Mouse (Mus musculus) stomach, postnatal 0 days (tissue): Measurements from ENCODE around the gene Abhd18. TPM values are rescaled to one million over a fixed set of nuclear protein-coding genes. Genes with fewer than 3 reads are reported as not detected.
"Not testable (repeated sequence)": the region's sequence is repeated elsewhere in the genome, so short reads cannot be mapped to it uniquely, and the experiment has no call there.

Experiments
- ATAC-seq: fragments of 200-750 bp; cut with Nextera tagmentation; 2 replicates; pipeline ENCODE4 v1.8.0; 2017; ENCODE audit not compliant: low FRiP score, low TSS enrichment
- DNase-seq: peaks from one replicate; pipeline ENCODE4 v3.0.0-alpha.2; 2016; ENCODE audit warnings: low spot score
- H3K27ac ChIP-seq: fragments of 300-500 bp; sonication (generic); replicated peaks from 2 replicates; pipeline ENCODE4 v1.5.1; 2014; ENCODE audit warnings: mild to moderate bottlenecking, control low read depth
- H3K27me3 ChIP-seq: fragments of 300-500 bp; sonication (generic); 2 replicates; pipeline ENCODE4 v1.6.1; 2014; ENCODE audit warnings: low read length; ENCODE audit not compliant: control insufficient read depth, insufficient read depth
- H3K36me3 ChIP-seq: fragments of 300-500 bp; sonication (generic); 2 replicates; pipeline ENCODE4 v1.6.1; 2014; ENCODE audit warnings: low read length, mixed read lengths; ENCODE audit not compliant: control insufficient read depth, insufficient read depth
- H3K4me1 ChIP-seq: fragments of 300-500 bp; sonication (generic); replicated peaks from 2 replicates; pipeline ENCODE4 v1.6.1; 2014; ENCODE audit warnings: antibody characterized with exemption; ENCODE audit not compliant: control insufficient read depth, insufficient read depth
- H3K4me2 ChIP-seq: fragments of 300-500 bp; sonication (generic); replicated peaks from 2 replicates; pipeline ENCODE4 v1.6.1; 2014; ENCODE audit warnings: low read depth, mild to moderate bottlenecking, control low read depth, moderate library complexity
- H3K4me3 ChIP-seq: fragments of 300-500 bp; sonication (generic); 2 replicates; pipeline ENCODE4 v1.5.1; 2014; ENCODE audit warnings: low read depth, low read length, control low read depth
- H3K9ac ChIP-seq: fragments of 300-500 bp; sonication (generic); 2 replicates; pipeline ENCODE4 v1.6.1; 2014; ENCODE audit warnings: mild to moderate bottlenecking, low read length, control low read depth, mixed read lengths
- H3K9me3 ChIP-seq: fragments of 300-500 bp; sonication (generic); 2 replicates; pipeline ENCODE4 v1.6.1; 2016; ENCODE audit warnings: low read length; ENCODE audit not compliant: control insufficient read depth
- CTCF ChIP-seq: IDR thresholded peaks from 2 replicates; pipeline ENCODE4 v1.5.1; 2016; ENCODE audit warnings: antibody characterized with exemption, low read depth, mild to moderate bottlenecking, moderate library complexity
- EP300 ChIP-seq: optimal IDR thresholded peaks from 2 replicates; pipeline ENCODE3; 2016; ENCODE audit warnings: antibody characterized with exemption
- WGBS: fragments of 180-500 bp; shearing (Covaris S2); extraction: QIAGEN DNeasy Blood & Tissue Kit; methylation state at CpG from one replicate; pipeline ENCODE4 v1.1.7; 2014; 5-methylcytosine and 5-hydroxymethylcytosine counted together
- polyA plus RNA-seq: library from polyadenylated mRNA; unstranded; fragments of >200 nt; fragmentation: Nextera tagmentation; extraction: Ambion mirVana; gene quantifications from 2 replicates; pipeline ENCODE4 v1.2.1, GENCODE M21; 2015

Abhd18 gene
- polyA plus RNA-seq = 5.1 and 5.7 TPM in 2 replicates

DNA sequence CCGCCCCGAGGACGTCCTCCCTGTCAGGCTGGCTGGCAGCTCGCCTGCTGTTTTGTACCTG lies at the start of gene Abhd18:
Abhd18 (plus strand) TSS at position 14 of the 61 bp plus-strand sequence.
- not testable (repeated sequence) for H3K36me3 ChIP-seq, DNase-seq, ATAC-seq, H3K4me1 ChIP-seq, H3K27me3 ChIP-seq, H3K9me3 ChIP-seq
- peak within 1 kb of the TSS; percentile 84 for H3K27ac ChIP-seq
- H3K4me3 ChIP-seq = peak within 1 kb of the TSS; percentile 48
- no CpG with 5 or more reads among the region's 4 CpGs for WGBS
- H3K4me2 ChIP-seq = peak within 1 kb of the TSS; percentile 59
- peak within 1 kb of the TSS; percentile 63 for H3K9ac ChIP-seq

DNA sequence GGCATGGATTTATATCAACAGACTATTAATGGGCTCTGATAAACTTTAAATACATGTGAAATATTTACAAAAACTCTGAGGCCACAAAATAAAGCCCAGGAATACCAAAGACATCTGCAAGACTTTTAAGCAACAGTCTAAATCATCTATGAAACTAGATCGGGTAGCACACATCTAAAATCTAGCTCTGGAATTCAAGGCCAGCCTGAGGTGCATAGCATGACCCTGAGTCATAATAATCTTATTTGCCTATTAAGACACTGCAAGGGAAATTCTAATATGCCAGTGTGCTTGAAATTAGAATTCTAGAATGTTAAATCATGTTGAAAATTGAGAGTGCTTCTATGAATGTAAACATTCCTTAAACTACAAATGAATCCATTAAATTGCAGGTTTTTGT lies 48.7 kb upstream of the Abhd18 start:
- no peak overlapping the region for H3K9ac ChIP-seq
- H3K4me3 ChIP-seq = no peak overlapping the region
- no peak for ATAC-seq
- no peak overlapping the region for H3K27ac ChIP-seq
- no peaks in the 10 kb centered on the region for H3K9me3 ChIP-seq
- no peaks in the 10 kb centered on the region for H3K4me1 ChIP-seq
- H3K36me3 ChIP-seq = no peaks in the 10 kb centered on the region
- no peaks in the 10 kb centered on the region for H3K27me3 ChIP-seq
- DNase-seq = no peak
- WGBS = 73% methylated on average over 1 of the region's 1 CpGs
- H3K4me2 ChIP-seq = no peak overlapping the region
- TF ChIP-seq EP300 (no peak), CTCF (no peak)

DNA sequence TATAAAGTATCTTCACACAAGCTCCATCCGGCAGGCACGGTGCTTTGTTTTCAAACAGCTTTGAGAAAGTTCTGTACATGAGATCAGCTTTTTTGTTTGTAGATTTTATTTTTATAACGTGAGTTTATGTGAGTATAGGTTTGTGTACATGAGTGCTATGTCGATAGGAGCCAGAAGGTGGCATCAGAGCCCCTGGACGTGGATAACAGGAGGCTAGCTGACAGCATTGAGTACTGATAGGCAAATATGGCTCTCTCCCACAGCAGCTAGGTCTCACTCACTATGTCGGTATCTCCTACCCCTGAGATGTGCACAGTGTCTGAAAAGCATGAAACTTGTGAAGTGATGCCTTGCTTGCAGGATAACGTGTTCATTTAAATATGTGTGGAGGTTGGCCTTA lies 48.3 kb upstream of the Abhd18 start:
- H3K4me1 ChIP-seq = no peaks in the 10 kb centered on the region
- no peaks in the 10 kb centered on the region for H3K9me3 ChIP-seq
- H3K4me3 ChIP-seq = no peak overlapping the region
- no peak overlapping the region for H3K4me2 ChIP-seq
- TF ChIP-seq CTCF = peak; percentile 75
- no peak for TF ChIP-seq EP300
- 0 out of 2 replicates have a peak, but pooled peaks have one; percentile 46 for ATAC-seq
- DNase-seq = peak; percentile 72
- H3K36me3 ChIP-seq = no peaks in the 10 kb centered on the region
- H3K9ac ChIP-seq = no peak overlapping the region
- 45% methylated on average over 7 of the region's 7 CpGs for WGBS
- no peaks in the 10 kb centered on the region for H3K27me3 ChIP-seq
- no peak overlapping the region for H3K27ac ChIP-seq

DNA sequence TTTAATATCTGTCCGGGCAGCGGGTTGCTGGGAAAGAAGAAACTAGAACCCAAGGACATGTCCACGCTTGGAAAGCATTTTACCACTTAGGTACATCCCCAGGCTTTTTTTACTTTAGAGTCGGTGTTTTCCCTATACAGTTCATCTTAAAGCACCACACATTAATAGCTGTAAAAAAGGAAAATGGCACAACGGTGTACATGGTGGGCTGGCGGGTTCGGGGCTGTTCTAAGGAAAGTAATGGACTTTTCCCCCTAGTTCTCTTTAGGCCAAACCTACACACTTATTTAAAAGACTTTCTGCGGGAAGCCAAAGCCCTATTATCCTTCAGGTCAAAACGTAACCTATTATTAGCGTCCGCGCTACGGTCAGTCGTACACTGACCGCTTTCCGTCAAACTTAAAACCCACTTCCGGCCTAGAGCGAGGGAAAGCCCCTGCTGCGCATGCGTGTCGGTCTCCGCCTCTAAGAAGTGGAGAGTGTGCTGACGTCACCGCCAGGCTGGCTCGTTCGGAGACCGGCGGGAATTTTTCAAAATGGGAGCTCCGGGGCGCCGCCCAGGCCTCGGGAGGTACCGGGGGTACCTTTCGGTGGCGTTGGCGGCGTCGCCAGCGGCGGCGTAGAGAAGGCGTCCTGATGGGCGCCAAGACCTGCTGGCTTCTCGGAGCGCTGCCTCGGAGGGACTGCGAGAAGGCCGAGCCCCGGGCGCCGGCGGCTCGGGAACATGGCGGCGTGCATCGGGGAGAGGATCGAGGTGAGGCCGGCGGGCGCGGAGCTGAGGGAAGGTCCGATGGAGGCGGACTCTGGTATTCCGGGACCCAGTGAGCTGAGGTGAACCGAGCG lies 47.0 kb upstream of the Abhd18 start, which contains the start of gene Plk4:
Plk4 (plus strand) TSS at position 490 of the 843 bp plus-strand sequence.
- TF ChIP-seq CTCF (no peak), EP300 (no peak)
- Histone ChIP-seq H3K36me3 (no peaks in the 10 kb centered on the region), H3K4me1 (no peaks in the 10 kb centered on the region), H3K4me2 (peak within 1 kb of the TSS; percentile 97), H3K27me3 (no peaks in the 10 kb centered on the region), H3K9me3 (no peaks in the 10 kb centered on the region), H3K9ac (peak within 1 kb of the TSS; percentile 83), H3K4me3 (peak within 1 kb of the TSS; percentile 81), H3K27ac (peak within 1 kb of the TSS; percentile 74)
- 2% methylated on average over 66 of the region's 66 CpGs for WGBS
- peak; percentile 96 for DNase-seq
- peak; percentile 98 for ATAC-seq

DNA sequence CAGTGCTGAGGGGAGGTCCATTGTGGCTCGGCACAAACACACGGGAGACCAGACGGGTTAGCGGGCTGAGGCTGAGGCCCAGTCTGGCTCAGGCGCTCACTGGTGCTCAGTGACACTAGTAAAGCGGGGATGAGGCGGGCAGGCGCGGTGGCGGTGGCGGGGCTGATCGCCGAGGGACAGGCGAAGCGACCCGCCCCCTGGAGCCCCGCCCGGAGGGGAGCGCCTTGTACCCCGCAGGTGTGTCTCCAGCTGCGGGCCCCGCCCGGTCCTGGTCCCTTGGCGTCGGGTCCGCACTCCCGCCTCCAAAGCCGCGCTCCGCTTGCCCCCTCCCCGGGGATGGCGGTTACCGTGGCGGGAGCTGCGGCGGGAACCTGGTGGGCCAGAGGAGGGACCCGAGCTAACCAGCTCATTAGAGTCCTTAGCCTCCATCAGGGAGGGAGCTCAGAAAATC lies 46.4 kb upstream of the Abhd18 start:
- Histone ChIP-seq H3K36me3 (0 out of 2 replicates have a peak, but pooled peaks cover 3% of the 10 kb centered on the region), H3K27ac (peak overlapping the region; percentile 74), H3K4me1 (no peaks in the 10 kb centered on the region), H3K4me2 (peak overlapping the region; percentile 97), H3K4me3 (peak overlapping the region; percentile 81), H3K9me3 (no peaks in the 10 kb centered on the region), H3K27me3 (no peaks in the 10 kb centered on the region), H3K9ac (peak overlapping the region; percentile 83)
- no peak for TF ChIP-seq CTCF
- no peak for TF ChIP-seq EP300
- DNase-seq (peak; percentile 63), ATAC-seq (peak; percentile 68)
- under 1% methylated on average over 28 of the region's 37 CpGs for WGBS

DNA sequence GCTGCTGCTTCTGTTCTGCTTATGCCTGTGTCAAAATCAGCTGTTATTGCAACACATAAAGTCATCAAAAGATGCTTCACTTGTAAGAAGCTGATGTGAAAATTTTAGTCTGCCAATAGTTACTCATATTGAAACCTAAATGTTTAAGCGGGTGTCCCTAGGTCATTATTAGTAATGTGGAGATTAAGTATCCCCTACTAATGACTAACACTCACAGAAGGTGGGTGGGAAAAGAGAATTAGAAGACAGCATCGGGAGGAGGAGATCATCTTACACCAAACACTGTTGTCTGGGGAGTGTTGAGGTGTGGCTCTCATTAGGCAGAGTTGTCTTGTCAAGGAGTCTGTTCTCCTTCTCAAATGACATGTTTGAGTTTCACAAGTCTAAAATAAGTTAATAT lies 39.9 kb upstream of the Abhd18 start:
- Histone ChIP-seq H3K9ac (no peak overlapping the region), H3K27me3 (no peaks in the 10 kb centered on the region), H3K4me3 (no peak overlapping the region), H3K9me3 (no peaks in the 10 kb centered on the region), H3K4me2 (no peak overlapping the region), H3K4me1 (no peaks in the 10 kb centered on the region), H3K27ac (no peak overlapping the region), H3K36me3 (0 out of 2 replicates have a peak, but pooled peaks cover 3% of the 10 kb centered on the region)
- no peak for TF ChIP-seq EP300
- TF ChIP-seq CTCF = no peak
- ATAC-seq = no peak
- 61% methylated on average over 2 of the region's 2 CpGs for WGBS
- no peak for DNase-seq
